Mouse (Mus musculus): ENCODE measurements around the gene 1700003F12Rik.

- TF ChIP-seq CTCF (IDR thresholded peaks at IDR 0.05; ENCODE audit: extremely low read depth, insufficient read length, insufficient replicate concordance, low read depth, low read length) (no peak), POLR2A (IDR thresholded peaks at IDR 0.05; ENCODE audit: low read depth, low read length) (no peak)
Observed at GRCm38 (mm10) chr2:154508450-154508849, 38.4 kb upstream of the 1700003F12Rik start.
